Comparison of ENCODE assay signal across 7 mouse cellular contexts in the genomic region with DNA sequence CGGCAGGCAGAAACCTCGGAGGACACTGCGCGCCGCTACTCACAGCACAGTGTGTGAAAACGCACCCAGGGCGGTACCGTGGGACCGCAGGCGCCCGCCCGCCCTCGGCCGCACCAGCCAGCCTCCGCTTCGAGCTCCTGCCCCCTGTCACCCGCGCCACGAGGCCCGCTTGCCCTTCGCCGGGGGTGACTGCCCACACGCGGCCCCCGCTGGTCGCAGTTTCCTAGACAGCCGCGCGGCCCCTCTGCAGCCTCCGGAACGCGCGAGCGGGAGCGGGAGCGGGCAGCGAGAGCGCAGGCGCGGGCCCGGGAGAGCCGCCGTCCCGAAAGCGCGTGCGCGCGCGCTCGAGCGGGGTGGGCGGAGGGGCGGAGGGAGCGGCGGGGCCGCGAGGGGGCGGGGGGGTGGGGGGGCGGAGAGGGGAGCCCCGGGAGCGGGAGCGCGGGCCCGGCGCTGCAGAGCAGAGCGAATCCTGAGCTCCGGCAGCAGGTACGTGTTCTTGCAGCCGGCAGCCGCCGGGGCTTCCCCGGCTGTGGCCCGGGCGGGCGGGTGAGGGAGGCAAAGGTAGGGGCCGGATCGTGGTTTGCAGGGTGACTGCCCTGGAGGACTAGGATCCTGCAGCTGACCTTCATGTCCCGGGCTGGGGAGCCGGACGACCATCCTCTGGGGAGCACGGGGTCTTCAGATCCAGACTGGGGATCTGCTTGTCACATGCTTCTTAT. TPM values are rescaled to one million over a fixed set of nuclear protein-coding genes. Genes with fewer than 3 reads are reported as not detected.
DNase-seq lines count a peak whose midpoint lies in the region; ATAC-seq and TF ChIP-seq lines count a peak whose summit lies in the region.

A gene (minus strand): TSS at position 330 of the 719 bp plus-strand sequence.
A gene (plus strand): TSS at position 399 of the 719 bp plus-strand sequence.

- H3K4me1 ChIP-seq in heart, adult 2 months (ENCODE audit: control insufficient read depth, insufficient read depth, low read length): no peaks in the 10 kb centered on the region
- H3K4me1 ChIP-seq in limb, embryonic 15.5 days: peaks cover 10% of the 10 kb centered on the region
- H3K4me1 ChIP-seq in midbrain, postnatal 0 days (ENCODE audit: insufficient read depth, low read length): no peaks in the 10 kb centered on the region; the same call in 1 of the 2 replicates

- intact Hi-C loops in heart, adult 2 months (cut with DNase I): loop anchor here (10.0 kb wide), 1 partner anchor 218 kb away; no protein-coding TSS in a partner anchor

- TF ChIP-seq CTCF in heart, adult 2 months (IDR thresholded peaks at IDR 0.05): no peak
- no peak; the same call in 1 of the 2 replicates for TF ChIP-seq CTCF in midbrain, postnatal 0 days (IDR thresholded peaks at IDR 0.05)

- no peak for TF ChIP-seq EP300 in heart, adult 2 months (IDR thresholded peaks at IDR 0.05; ENCODE audit: insufficient read depth, low read depth, low read length)

- H3K27me3 ChIP-seq in heart, adult 2 months (ENCODE audit: control insufficient read depth, insufficient read depth, low read length): peaks cover 3% of the 10 kb centered on the region; the same call in 1 of the 2 replicates
- peaks cover 38% of the 10 kb centered on the region for H3K27me3 ChIP-seq in limb, embryonic 15.5 days
- H3K27me3 ChIP-seq in midbrain, postnatal 0 days (ENCODE audit: insufficient read depth, low read length): 0 out of 2 replicates have a peak, but pooled peaks cover 6% of the 10 kb centered on the region

- H3K9me3 ChIP-seq in limb, embryonic 15.5 days: no peaks in the 10 kb centered on the region
- no peaks in the 10 kb centered on the region for H3K9me3 ChIP-seq in midbrain, postnatal 0 days (ENCODE audit: low read length)

- DNase-seq in adrenal gland, adult 8-10 months: peak; percentile 45
- DNase-seq in embryo, embryonic 9.5 days (ENCODE audit: extremely low spot score): peak; percentile 86
- DNase-seq in heart, adult 2 months: peak; percentile 85 to 87
- peak; percentile 49 to 55 for DNase-seq in kidney, adult 8-10 months
- DNase-seq in midbrain, postnatal 0 days (ENCODE audit: low spot score): peak; percentile 89
- DNase-seq in spleen, postnatal 36 days (ENCODE audit: low spot score in 2 of 2): peak; percentile 36 to 45

- ATAC-seq in limb, embryonic 15.5 days (ENCODE audit: insufficient number of reproducible peaks, low FRiP score, low TSS enrichment, low read depth): peak; percentile 78
- ATAC-seq in midbrain, postnatal 0 days (ENCODE audit: low FRiP score): peak; percentile 87

- H3K27ac ChIP-seq in heart, adult 2 months: peak within 1 kb of the TSS; percentile 61
- H3K27ac ChIP-seq in limb, embryonic 15.5 days: no peak within 1 kb of the TSS
- peak within 1 kb of the TSS; percentile 84 for H3K27ac ChIP-seq in midbrain, postnatal 0 days (ENCODE audit: low read depth, low read length)

- WGBS in heart, adult 2 months: under 1% methylated on average over 78 of the region's 82 CpGs
- under 1% methylated on average over 65 of the region's 82 CpGs for WGBS in limb, embryonic 15.5 days
- 0% methylated on average over 36 of the region's 82 CpGs for WGBS in midbrain, postnatal 0 days

- no peak for TF ChIP-seq POLR2A in heart, adult 2 months (IDR thresholded peaks at IDR 0.05; ENCODE audit: insufficient read depth, low read depth, low read length)

- H3K4me3 ChIP-seq in heart, adult 2 months: peak within 1 kb of the TSS; percentile 60
- H3K4me3 ChIP-seq in limb, embryonic 15.5 days: peak within 1 kb of the TSS; percentile 72
- H3K4me3 ChIP-seq in midbrain, postnatal 0 days (ENCODE audit: low read depth, low read length): peak within 1 kb of the TSS; percentile 78

- H3K79me2 ChIP-seq in heart, adult 2 months (replicated peaks; ENCODE audit: control insufficient read depth, insufficient read depth, low read length): no peaks in the 10 kb centered on the region

- peak within 1 kb of the TSS; percentile 90 for H3K9ac ChIP-seq in heart, adult 2 months (ENCODE audit: low read depth, low read length)
- H3K9ac ChIP-seq in limb, embryonic 15.5 days: peak within 1 kb of the TSS; percentile 75
- H3K9ac ChIP-seq in midbrain, postnatal 0 days (replicated peaks; ENCODE audit: low read length, poor library complexity, severe bottlenecking): peak within 1 kb of the TSS; percentile 82

- H3K4me2 ChIP-seq in limb, embryonic 15.5 days: peak within 1 kb of the TSS; percentile 87
- H3K4me2 ChIP-seq in midbrain, postnatal 0 days (ENCODE audit: low read depth, low read length, poor library complexity, severe bottlenecking): peak within 1 kb of the TSS; percentile 74

- H3K36me3 ChIP-seq in heart, adult 2 months (ENCODE audit: control insufficient read depth, insufficient read depth, low read length): no peaks in the 10 kb centered on the region
- H3K36me3 ChIP-seq in limb, embryonic 15.5 days: no peaks in the 10 kb centered on the region
- H3K36me3 ChIP-seq in midbrain, postnatal 0 days (ENCODE audit: insufficient read depth, low read length): no peaks in the 10 kb centered on the region

RNA-seq across cellular contexts. Expression of the first gene that starts in this region (rescaled TPM):
- total RNA-seq in adrenal gland, adult 8-10 months (2022): 10 to 100 TPM in 3 of 4 experiments, 1 to 10 TPM in 1; 6.7 to 19.3 (median 14.4) TPM
- 1 to 10 TPM; 1.5 to 2.3 TPM for total RNA-seq in heart, adult 2 months (2021)
- polyA plus RNA-seq in heart, adult 2 months (2012; rRNA removed): 3.9 and 7.6 TPM in 2 replicates
- polyA plus RNA-seq in limb, embryonic 15.5 days (2015; fragmentation: Nextera tagmentation; extraction: Ambion mirVana): 1.9 and 2.1 TPM in 2 replicates
- total RNA-seq in midbrain, postnatal 0 days (2014; rRNA removed): 0.94 TPM in 1 of 2 replicates, not detected in the other
- 1.3 and 1.8 TPM in 2 replicates for polyA plus RNA-seq in midbrain, postnatal 0 days (2015; fragmentation: Nextera tagmentation; extraction: Ambion mirVana)

RNA-seq across cellular contexts. Expression of the second gene that starts in this region (rescaled TPM):
- 1 to 10 TPM; 1.0 to 1.5 (median 1.1) TPM for total RNA-seq in adrenal gland, adult 8-10 months (2022)
- 1 to 10 TPM; 1.5 to 2.0 TPM for total RNA-seq in heart, adult 2 months (2021)
- 2.5 and 3.3 TPM in 2 replicates for polyA plus RNA-seq in heart, adult 2 months (2012; rRNA removed)
- polyA plus RNA-seq in limb, embryonic 15.5 days (2015; fragmentation: Nextera tagmentation; extraction: Ambion mirVana): 0.65 and 0.90 TPM in 2 replicates
- total RNA-seq in midbrain, postnatal 0 days (2014; rRNA removed): 12.5 and 13.0 TPM in 2 replicates
- polyA plus RNA-seq in midbrain, postnatal 0 days (2015; fragmentation: Nextera tagmentation; extraction: Ambion mirVana): 7.3 and 7.7 TPM in 2 replicates
